Mouse (Mus musculus) stomach, embryonic 14.5 days (tissue): ENCODE results near the gene Dnm3. TPM values are rescaled to one million over a fixed set of nuclear protein-coding genes. Genes with fewer than 3 reads are reported as not detected.

Source experiments
- ATAC-seq: fragments of 200-750 bp; cut with Nextera tagmentation; 2 replicates; pipeline ENCODE4 v1.8.0; 2017; ENCODE audit warnings: low read depth, moderate TSS enrichment; ENCODE audit not compliant: insufficient number of reproducible peaks, insufficient read depth, low FRiP score
- H3K27ac ChIP-seq: fragments of 300-500 bp; sonication (generic); 2 replicates; pipeline ENCODE4 v1.5.1; 2014; ENCODE audit warnings: mild to moderate bottlenecking, low read length, moderate library complexity, mixed read lengths
- H3K27me3 ChIP-seq: fragments of 300-500 bp; sonication (generic); 2 replicates; pipeline ENCODE4 v1.6.1; 2014; ENCODE audit warnings: low read length, control low read depth, mixed read lengths; ENCODE audit not compliant: control insufficient read depth, insufficient read depth
- H3K36me3 ChIP-seq: fragments of 300-500 bp; sonication (generic); 2 replicates; pipeline ENCODE4 v1.6.1; 2014; ENCODE audit warnings: mild to moderate bottlenecking, control low read depth, low read length, moderate library complexity, mixed read lengths; ENCODE audit not compliant: control insufficient read depth, insufficient read depth
- H3K4me1 ChIP-seq: fragments of 300-500 bp; sonication (generic); 2 replicates; pipeline ENCODE4 v1.6.1; 2014; ENCODE audit warnings: low read length, control low read depth, mixed read lengths; ENCODE audit not compliant: control insufficient read depth, insufficient read depth
- H3K4me2 ChIP-seq: fragments of 300-500 bp; sonication (generic); replicated peaks from 2 replicates; pipeline ENCODE4 v1.6.1; 2014; ENCODE audit warnings: low read depth, low read length, control low read depth
- H3K4me3 ChIP-seq: fragments of 300-500 bp; sonication (generic); 2 replicates; pipeline ENCODE4 v1.5.1; 2014; ENCODE audit warnings: low read depth, low read length, control low read depth
- H3K9ac ChIP-seq: fragments of 300-500 bp; sonication (generic); replicated peaks from 2 replicates; pipeline ENCODE4 v1.6.1; 2014; ENCODE audit warnings: low read depth, mild to moderate bottlenecking, control low read depth, low read length, moderate library complexity, mixed read lengths
- H3K9me3 ChIP-seq: fragments of 300-500 bp; sonication (generic); 2 replicates; pipeline ENCODE4 v1.6.1; 2016; ENCODE audit warnings: low read depth, low read length, control low read depth; ENCODE audit not compliant: control insufficient read depth
- WGBS: fragments of 180-500 bp; shearing (Covaris S2); extraction: QIAGEN DNeasy Blood & Tissue Kit; methylation state at CpG from one replicate; pipeline ENCODE4 v1.1.7; 2014; 5-methylcytosine and 5-hydroxymethylcytosine counted together
- polyA plus RNA-seq: library from polyadenylated mRNA; unstranded; fragments of >200 nt; fragmentation: Nextera tagmentation; extraction: Ambion mirVana; gene quantifications from 2 replicates; pipeline ENCODE4 v1.2.1, GENCODE M21; 2014

Gene Dnm3
- polyA plus RNA-seq, 1 experiment from 2014 or later, result 8.6 TPM

DNA sequence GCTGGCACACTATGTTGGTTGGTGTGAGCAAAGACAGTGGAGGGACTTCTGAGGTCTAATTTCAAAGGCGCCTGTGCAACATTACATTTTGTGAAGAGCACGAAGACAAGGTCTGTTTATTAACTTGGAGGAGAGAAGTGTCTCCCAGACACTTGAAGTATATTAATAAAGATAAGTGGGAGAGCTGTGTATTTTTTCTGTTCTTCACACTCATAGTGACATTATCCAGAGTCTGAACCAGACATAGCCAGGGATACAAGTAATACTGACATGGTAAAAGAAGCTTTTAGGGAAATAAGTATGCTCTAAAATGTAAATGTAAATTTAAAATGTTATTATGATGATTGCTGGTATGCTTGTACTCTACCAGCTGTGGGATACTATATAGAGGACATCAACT, 394.5 kb downstream of the Dnm3 start:
- H3K4me3 ChIP-seq, result no peak overlapping the region
- whole genome bisulfite sequencing, result 36% methylated on average over 2 of the region's 2 CpGs
- no peaks in the 10 kb centered on the region for H3K9me3 ChIP-seq
- no peak overlapping the region for H3K9ac ChIP-seq
- H3K4me1 ChIP-seq, result peaks cover 16% of the 10 kb centered on the region; the same call in 1 of the 2 replicates
- H3K27ac ChIP-seq, result peak overlapping the region; percentile 97
- ATAC-seq, result peak; percentile 49; the same call in 1 of the 2 replicates
- H3K27me3 ChIP-seq, result no peaks in the 10 kb centered on the region
- peak overlapping the region; percentile 18; the same call in 1 of the 2 replicates for H3K4me2 ChIP-seq
- no peaks in the 10 kb centered on the region for H3K36me3 ChIP-seq

DNA sequence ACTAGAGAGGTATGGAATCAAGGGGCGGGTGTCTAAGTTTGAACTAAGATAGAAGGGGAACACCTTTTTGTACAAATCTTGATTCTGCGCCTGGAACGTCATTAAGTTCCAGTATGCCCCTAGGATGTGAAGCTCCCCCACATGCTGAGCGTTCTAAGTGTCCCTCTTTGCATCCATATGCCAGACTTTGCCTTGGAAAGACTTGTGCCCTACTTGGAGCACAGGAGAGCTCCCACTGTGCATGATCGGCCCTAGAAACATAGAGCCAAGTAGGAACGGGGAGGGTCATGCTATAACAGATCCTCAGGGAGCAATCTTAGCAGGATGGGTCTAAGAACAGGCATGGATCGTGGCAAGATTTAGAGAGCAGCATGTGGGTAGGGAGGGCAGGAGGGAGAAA, 395.1 kb downstream of the Dnm3 start:
- no peak for ATAC-seq
- Histone ChIP-seq H3K4me2 (peak overlapping the region; percentile 18; the same call in 1 of the 2 replicates), H3K27ac (peak overlapping the region; percentile 97), H3K9ac (no peak overlapping the region), H3K27me3 (no peaks in the 10 kb centered on the region), H3K9me3 (no peaks in the 10 kb centered on the region), H3K4me3 (no peak overlapping the region), H3K36me3 (no peaks in the 10 kb centered on the region), H3K4me1 (peaks cover 18% of the 10 kb centered on the region; the same call in 1 of the 2 replicates)
- 64% methylated on average over 7 of the region's 7 CpGs for WGBS

DNA sequence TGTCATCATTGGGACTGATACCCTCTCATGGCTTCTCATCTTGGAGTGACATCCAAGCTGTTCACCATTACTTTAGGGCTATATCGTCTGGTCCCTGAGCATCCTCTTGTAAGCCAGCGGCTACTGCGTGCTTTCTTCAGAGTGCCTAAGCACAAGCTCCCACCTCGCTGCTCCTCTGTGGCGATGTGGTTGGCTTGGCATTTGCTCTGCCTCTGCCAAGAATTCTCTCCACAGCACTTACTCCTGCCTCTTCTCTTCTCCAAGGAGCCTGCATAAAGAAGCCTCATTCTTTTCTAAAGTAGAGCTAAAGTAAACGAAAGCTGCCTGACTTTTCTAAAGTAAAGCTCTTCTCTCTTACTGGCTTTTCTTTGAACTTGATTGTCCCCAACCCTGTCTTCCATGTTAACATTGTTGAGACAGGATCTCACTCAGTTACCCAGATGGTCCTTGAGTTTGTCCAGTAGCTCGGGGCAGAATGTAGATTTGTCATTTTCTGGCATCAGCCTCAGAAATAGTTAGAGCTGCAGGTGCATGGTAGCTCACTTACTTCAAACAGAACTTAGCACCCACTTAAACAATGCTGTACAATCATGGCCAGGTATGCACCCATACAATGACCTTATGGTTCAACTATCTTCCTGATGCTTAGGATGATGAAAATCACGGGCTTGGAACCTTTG, 396.0 kb downstream of the Dnm3 start:
- Histone ChIP-seq H3K27me3 (no peaks in the 10 kb centered on the region), H3K27ac (peak overlapping the region; percentile 68; the same call in 1 of the 2 replicates), H3K36me3 (no peaks in the 10 kb centered on the region), H3K9me3 (no peaks in the 10 kb centered on the region), H3K4me2 (no peak overlapping the region), H3K9ac (no peak overlapping the region), H3K4me3 (no peak overlapping the region), H3K4me1 (peaks cover 21% of the 10 kb centered on the region; the same call in 1 of the 2 replicates)
- no peak for ATAC-seq
- 62% methylated on average over 8 of the region's 8 CpGs for WGBS

DNA sequence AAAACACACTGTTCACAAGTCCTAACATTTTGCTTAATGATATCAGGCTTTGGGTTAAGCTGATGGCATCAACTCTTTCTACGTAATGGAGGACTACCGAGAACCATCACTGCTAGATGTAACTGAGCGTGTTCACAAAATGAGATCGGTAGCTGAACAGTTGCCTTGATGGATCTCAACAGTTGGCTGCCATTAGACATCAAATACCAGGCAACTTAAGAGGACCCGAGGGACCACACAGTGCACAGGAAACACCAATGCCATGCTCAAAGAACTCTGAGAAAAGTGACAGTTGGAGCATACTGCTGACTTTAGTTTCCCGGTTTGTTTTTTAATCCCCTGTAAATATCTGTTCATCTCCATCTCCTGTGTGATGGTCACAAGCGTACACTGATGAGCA, 397.8 kb downstream of the Dnm3 start:
- no peak for ATAC-seq
- H3K4me3 ChIP-seq, result no peak overlapping the region
- peaks cover 31% of the 10 kb centered on the region for H3K4me1 ChIP-seq
- no peak overlapping the region for H3K27ac ChIP-seq
- H3K36me3 ChIP-seq, result no peaks in the 10 kb centered on the region
- H3K9ac ChIP-seq, result no peak overlapping the region
- no peaks in the 10 kb centered on the region for H3K27me3 ChIP-seq
- no peak overlapping the region for H3K4me2 ChIP-seq
- H3K9me3 ChIP-seq, result no peaks in the 10 kb centered on the region
- WGBS, result 86% methylated on average over 7 of the region's 7 CpGs

DNA sequence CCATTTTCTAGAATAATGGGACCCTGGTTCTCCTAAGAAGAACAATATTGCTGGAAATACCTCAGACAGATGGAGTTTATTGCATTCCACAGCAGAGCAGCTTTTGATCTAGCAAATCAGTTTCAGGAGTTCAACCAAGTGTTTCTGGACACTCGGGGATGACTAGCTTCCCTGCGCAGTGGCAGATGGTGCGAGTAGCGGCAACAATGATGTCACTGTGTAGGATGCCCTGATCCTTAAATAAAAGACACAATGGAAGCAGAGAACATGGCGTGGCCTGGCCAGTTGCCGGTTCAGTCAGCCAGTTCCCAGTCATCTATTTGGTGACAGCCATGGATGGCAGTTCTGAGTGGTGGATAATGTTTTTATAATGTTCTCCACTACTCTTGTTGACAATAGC, 400.4 kb downstream of the Dnm3 start:
- Histone ChIP-seq H3K4me3 (no peak overlapping the region), H3K4me1 (peaks cover 35% of the 10 kb centered on the region), H3K27me3 (no peaks in the 10 kb centered on the region), H3K27ac (peak overlapping the region; percentile 89), H3K9ac (no peak overlapping the region), H3K4me2 (no peak overlapping the region), H3K36me3 (no peaks in the 10 kb centered on the region), H3K9me3 (no peaks in the 10 kb centered on the region)
- WGBS, result 82% methylated on average over 6 of the region's 6 CpGs
- ATAC-seq, result no peak

DNA sequence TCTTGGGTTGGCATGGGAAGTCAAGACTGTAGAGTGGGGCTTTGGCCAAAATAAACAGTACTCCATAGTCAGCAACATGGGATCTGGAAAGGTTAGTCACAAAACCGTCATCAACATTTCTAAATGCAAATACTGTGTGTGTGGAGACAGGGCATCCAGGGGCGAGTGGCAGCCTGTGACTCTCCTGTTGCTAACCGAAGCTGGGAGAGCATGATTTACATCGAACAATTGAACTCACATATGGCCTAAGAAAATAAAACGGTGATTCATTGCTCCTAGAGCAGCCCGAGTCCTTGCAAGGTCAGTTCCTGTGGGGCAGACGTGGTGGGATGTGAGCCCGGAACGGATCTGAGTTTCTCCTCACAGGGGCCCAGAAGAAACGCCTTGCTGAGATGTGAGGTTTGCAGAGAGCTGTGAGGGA, 401.2 kb downstream of the Dnm3 start:
- Histone ChIP-seq H3K9me3 (no peaks in the 10 kb centered on the region), H3K27ac (peak overlapping the region; percentile 89), H3K27me3 (no peaks in the 10 kb centered on the region), H3K4me1 (peaks cover 35% of the 10 kb centered on the region), H3K4me2 (no peak overlapping the region), H3K9ac (no peak overlapping the region), H3K36me3 (no peaks in the 10 kb centered on the region), H3K4me3 (no peak overlapping the region)
- ATAC-seq, result no peak
- WGBS, result 41% methylated on average over 10 of the region's 10 CpGs

DNA sequence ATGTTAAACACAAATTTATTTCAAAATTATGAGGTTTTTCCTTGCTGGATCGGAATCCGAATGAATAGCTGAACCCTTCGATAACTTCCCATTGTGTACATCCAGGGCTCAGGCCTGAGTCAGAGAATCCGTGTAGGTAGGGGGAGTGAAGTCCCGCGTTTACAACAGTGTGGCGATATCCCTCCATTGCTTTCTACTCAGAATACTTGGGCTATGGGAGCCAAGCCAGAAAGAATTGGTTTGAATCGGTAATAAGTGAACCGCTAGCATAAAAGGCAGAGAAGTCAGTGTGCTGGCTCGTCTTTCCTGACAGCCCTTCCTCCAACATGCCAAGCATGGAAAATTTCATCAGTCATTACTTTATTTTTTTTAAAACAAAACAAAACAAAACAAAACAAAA, 402.0 kb downstream of the Dnm3 start:
- Histone ChIP-seq H3K36me3 (no peaks in the 10 kb centered on the region), H3K4me3 (no peak overlapping the region), H3K4me2 (no peak overlapping the region), H3K27ac (peak overlapping the region; percentile 91), H3K27me3 (no peaks in the 10 kb centered on the region), H3K4me1 (peaks cover 35% of the 10 kb centered on the region), H3K9ac (no peak overlapping the region), H3K9me3 (no peaks in the 10 kb centered on the region)
- no peak for ATAC-seq
- WGBS, result 62% methylated on average over 10 of the region's 10 CpGs

DNA sequence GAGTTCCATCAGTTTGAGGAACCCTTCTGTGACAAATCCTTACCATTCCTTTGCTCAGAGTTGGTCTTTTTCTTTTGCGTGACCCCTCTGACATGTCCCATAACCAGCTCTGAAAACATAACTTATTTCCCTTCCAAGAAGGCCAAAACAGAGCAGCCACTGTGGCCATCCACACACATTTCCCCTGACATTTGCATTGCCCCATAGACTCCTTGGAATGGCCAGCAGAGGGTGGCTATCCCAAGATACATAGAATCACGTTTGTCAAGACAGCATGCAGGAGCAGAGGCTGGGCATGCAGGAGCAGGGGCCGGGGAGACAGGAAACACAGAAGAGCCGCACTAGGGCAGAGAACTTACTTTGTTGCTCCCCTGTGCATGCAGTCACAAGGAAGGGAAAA, 402.4 kb downstream of the Dnm3 start:
- Histone ChIP-seq H3K4me1 (peaks cover 35% of the 10 kb centered on the region), H3K27me3 (no peaks in the 10 kb centered on the region), H3K4me2 (no peak overlapping the region), H3K36me3 (no peaks in the 10 kb centered on the region), H3K4me3 (no peak overlapping the region), H3K27ac (peak overlapping the region; percentile 91), H3K9ac (no peak overlapping the region), H3K9me3 (no peaks in the 10 kb centered on the region)
- WGBS, result 35% methylated on average over 4 of the region's 4 CpGs
- no peak for ATAC-seq
